Mouse (Mus musculus) c-Kit-negative CD71-positive TER-119-positive erythroid progenitor cells, embryonic 14.5 days (primary cell): Measurements from ENCODE around the gene Shb.

Experiments used
- DNase-seq: peaks from one replicate; pipeline ENCODE4 v3.0.0-alpha.2; 2013; ENCODE audit warnings: low read depth, low spot score

Gene Shb

DNA sequence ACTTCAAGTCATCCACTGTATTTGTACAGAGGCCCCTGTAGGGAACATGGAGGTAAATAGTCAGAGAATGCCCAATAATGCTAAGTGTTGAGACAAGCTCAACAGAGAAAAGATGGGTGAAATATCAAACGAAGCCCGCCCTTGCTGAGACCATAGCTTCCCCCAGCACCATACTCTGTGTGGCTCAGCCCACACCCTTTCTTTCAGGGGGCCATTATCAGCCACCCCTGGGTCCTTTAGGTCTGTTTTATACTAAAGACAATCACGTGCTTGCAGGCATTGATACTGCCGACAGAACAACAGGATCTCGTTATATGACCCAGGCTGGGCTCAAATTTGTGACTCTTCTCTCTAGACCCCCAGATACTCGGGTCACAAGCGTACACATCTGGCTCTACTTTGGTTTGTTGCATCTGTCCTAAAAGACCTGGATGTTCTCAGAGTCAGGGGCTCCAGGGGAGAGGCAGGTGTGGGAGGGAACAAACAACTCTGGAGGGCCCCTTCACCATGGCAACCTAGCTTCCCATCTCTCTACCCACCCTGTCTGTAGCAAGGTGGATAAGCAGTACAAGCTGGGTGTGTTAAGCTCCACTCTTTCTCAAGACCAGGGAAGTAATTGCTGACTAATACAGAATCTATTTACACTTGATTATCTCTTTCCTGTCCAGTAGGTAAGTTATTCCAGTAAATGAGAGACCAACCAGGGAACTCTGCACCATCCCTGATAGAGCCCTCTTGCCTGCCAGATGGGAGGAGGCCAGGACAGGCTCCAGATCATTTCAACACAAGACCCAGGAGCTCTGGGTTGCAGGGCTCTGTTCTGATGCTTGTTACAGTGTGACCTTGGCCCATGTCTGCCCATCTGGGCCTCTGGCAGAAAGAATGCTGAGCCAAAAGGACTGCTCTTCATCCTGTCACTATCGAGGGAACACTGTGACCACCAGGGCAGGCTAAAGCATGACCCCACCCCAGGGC, 48.7 kb downstream of the Shb start:
- DNase-seq: peak; percentile 72

GRCm38 (mm10) chr4:45482271-45482670, 50.0 kb downstream of the Shb start:
- DNase-seq: no peak

DNA sequence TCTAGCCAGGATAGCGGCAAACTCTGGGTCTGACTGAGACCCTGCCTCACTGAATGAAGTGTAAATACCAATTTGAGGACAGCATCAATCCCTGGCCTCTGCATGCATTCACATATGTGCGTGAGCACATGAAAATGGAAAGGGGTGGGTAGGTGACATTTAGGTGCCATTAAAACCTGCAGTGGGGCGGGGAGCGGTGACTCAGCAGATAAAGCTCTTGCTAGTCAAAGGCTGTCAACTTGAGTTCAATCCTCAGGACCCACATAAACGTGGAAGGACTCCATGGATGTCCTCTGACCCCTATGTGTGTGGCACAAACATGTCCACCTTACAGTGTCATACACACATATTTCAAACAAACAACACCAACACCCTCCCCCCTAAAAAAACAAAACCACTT, 50.8 kb downstream of the Shb start:
- DNase-seq: peak; percentile 73

- DNase-seq: no peak
These were observed 51.7 kb downstream of the Shb start for GRCm38 (mm10) chr4:45480595-45480994.

- no peak for DNase-seq
These were observed 52.8 kb downstream of the Shb start for GRCm38 (mm10) chr4:45479433-45479832.

- no peak for DNase-seq
These were observed 54.1 kb downstream of the Shb start for GRCm38 (mm10) chr4:45478178-45478577.

DNA sequence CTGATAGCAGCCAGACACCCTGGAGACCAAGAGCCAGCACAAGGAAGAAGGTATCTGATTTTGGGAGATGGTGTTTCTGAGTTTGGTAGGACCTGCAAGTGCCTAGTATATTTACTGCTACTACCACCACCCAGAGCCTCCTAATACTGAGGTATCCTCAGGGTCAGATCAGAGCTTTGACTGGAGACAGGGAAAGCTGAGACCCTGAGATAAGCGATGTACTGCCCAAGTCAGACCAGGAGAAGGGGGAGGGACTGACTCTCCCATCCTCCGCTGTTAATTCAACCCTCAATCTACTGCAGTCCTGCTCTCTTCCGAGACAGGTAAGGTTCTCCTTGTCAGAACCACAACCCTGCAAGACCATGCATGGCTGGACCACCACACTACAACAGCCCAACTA, 55.2 kb downstream of the Shb start:
- DNase-seq: no peak

GRCm38 (mm10) chr4:45474832-45475231, 57.4 kb downstream of the Shb start:
- no peak for DNase-seq

- no peak for DNase-seq
These were observed 58.1 kb downstream of the Shb start for GRCm38 (mm10) chr4:45474131-45474530.

GRCm38 (mm10) chr4:45473129-45473528, 59.1 kb downstream of the Shb start:
- DNase-seq: no peak

GRCm38 (mm10) chr4:45472706-45473105, 59.6 kb downstream of the Shb start:
- DNase-seq: no peak

DNA sequence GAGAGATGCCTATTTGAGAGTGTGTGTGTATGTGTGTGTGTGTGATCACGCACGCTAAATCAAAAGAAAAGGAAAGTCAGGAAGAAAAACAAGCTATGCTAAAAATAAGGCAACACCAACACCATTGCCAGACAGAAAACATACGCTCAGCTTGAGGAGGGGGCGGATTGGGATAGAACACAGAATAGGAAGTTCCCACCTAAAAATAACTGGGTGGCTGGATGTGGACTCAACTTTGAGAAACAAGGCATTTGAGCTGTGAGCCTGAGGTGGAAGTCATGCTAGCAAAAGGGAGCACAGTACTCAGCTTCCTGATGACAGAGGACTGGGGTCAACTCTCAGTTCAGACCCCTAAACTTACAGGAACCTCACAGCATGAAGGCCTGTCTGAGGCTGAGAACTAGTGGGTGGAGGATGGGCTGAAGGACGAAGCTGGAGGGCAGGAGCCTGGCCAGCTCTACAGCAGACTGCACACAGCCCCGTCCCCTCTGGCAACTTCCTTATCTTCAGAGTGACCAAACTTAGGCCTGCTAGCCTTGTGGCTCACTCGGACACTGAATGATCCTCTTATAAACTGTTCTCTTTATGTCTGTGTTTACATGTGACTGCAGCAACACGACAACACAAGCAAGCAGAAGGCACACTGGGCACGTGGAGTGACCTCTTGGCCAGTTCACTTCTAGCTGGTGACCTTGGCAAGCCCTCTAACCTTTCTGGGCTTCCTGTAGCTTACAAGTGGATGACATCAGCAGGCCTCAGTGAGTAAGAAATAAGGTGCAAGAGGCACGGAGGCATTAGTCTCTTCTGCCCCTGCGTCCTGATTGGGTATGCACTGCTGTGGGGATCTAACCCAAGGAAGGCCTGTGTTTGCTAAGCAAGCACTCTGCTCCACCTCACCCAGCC, 60.4 kb downstream of the Shb start:
- no peak for DNase-seq

DNA sequence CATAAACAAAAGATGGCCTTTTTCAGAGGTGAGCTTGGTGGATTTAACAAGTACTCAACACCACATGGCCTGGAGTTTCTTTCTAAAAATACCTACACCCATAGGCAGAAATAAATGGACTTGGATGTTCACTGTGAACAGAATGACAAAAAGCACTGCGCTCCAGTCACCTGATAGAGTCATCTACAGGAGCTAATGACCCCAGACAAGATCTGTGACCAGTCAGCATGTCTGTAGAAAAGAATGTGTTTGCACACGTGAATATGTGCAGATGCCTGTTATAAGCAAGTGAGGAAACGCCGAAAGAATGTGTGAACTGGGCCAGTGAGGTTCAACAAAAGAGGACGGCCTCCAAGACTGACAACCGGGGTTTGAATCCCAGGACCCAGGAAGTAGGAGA, 63.2 kb downstream of the Shb start:
- DNase-seq: no peak

DNA sequence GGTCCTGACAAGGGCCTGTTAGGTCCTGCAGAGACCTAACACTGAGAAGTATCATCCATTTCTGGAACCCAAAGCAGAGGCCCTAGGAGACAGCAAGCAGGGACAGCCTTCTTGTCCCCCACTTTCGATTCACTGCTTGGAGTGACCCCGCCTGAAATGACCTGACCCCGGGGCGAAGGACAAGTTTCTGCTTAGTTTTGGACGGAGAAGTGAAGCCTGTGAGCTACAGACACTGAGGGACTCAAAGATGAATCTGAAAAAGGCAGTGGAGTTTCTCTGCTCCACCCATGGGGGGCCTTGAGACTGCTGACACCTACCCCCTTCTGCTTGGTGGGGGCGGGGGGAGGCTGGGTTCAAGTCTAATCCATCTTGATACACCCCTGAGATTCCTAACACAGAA, 63.8 kb downstream of the Shb start:
- no peak for DNase-seq

GRCm38 (mm10) chr4:45467115-45467912, 65.0 kb downstream of the Shb start:
- DNase-seq: no peak

- no peak for DNase-seq
These were observed 67.3 kb downstream of the Shb start for GRCm38 (mm10) chr4:45464941-45465340.

DNA sequence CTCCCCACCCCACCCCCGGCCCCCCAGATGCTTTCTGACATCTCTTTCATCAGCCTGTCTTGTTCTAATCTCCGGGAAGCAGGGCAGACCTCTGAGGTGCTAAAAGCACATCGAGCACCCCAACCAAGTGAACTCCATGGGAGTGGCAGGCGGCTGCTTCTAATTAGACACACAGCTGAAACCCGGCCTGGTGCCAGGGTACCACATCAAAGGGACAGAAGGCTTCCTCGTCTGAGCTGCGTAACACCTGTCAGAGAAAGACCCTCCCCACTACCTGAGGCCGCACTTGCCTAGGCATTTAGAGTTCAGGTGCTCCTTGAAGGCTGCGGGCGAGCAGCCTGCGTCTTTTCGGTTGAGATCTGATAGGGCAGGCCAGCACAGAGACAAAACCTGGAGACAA, 67.7 kb downstream of the Shb start:
- DNase-seq: no peak

DNA sequence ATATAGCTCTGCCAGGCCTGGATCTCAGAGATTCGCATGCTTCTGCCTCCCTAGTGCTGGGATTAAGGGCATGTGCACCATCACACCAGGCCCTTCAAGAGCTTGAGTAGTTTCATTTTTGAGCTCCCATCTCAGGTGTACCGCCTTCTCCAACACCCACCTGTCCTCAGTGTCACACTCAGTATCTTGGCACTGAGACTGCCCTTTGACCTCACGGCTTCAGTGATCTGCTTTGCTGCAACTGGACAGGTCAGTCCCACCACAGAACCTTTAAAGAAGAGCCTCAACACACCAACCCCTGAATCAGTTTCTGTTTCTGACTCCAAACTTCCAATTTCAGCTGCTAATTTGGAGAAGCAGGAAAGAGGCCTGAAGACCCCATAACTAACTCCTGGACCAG, 68.1 kb downstream of the Shb start:
- no peak for DNase-seq

DNA sequence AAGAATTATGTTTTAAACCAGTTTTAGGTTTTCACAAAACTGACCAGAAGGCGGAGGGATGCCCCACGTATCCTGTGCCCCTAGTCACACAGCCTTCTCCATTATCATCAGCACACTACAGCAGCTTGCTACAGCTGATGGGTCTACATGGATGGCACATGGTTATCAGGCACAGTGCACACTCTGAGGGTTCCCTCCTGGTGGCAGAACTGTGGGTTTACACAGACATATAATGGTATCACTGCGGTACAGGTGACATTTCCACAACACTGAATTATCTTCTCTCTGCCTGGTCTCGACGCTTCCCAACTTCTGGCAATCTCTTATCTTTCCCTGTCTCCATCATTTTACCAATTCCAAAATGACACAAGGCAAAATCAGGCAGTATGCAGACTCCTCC, 69.6 kb downstream of the Shb start:
- peak; percentile 52 for DNase-seq

- no peak for DNase-seq
These were observed 70.6 kb downstream of the Shb start for GRCm38 (mm10) chr4:45461661-45462060.

- no peak for DNase-seq
These were observed 72.9 kb downstream of the Shb start for GRCm38 (mm10) chr4:45459375-45459774.

- no peak for DNase-seq
These were observed 74.7 kb downstream of the Shb start for GRCm38 (mm10) chr4:45457543-45457942.
